Mouse (Mus musculus) myocyte (in vitro differentiated cells): ENCODE data around the gene Sacs. TPM values are rescaled to one million over a fixed set of nuclear protein-coding genes. Genes with fewer than 3 reads are reported as not detected.
A peak's percentile ranks its signal among the peaks of the same experiment; 100 is the strongest.

Experiments
- H3K27me3 ChIP-seq: one replicate; pipeline ENCODE4 v1.6.1; 2011; ENCODE audit not compliant: control insufficient read depth, insufficient read depth, insufficient read length
- H3K36me3 ChIP-seq: one replicate; pipeline ENCODE4 v1.6.1; 2011; ENCODE audit not compliant: control insufficient read depth, insufficient read depth
- H3K4me2 ChIP-seq: one replicate; pipeline ENCODE4 v1.6.1; 2011; ENCODE audit warnings: low read depth, control low read depth
- H3K4me3 ChIP-seq: one replicate; pipeline ENCODE4 v1.5.1; 2011; ENCODE audit warnings: mild to moderate bottlenecking, control low read depth, moderate library complexity
- H3K79me2 ChIP-seq: one replicate; pipeline ENCODE4 v1.6.1; 2011; ENCODE audit not compliant: control insufficient read depth, insufficient read depth
- H3ac ChIP-seq: one replicate; pipeline ENCODE4 v1.6.1; 2011; ENCODE audit not compliant: control insufficient read depth, insufficient read length
- CEBPB ChIP-seq: IDR thresholded peaks from 2 replicates; pipeline ENCODE4 v1.6.1; 2011; ENCODE audit warnings: mild to moderate bottlenecking, moderate library complexity; ENCODE audit not compliant: poor library complexity, insufficient read depth, severe bottlenecking
- E2F4 ChIP-seq: IDR thresholded peaks from one replicate; pipeline ENCODE4 v1.6.1; 2011; ENCODE audit warnings: mild to moderate bottlenecking, control low read depth, moderate library complexity; ENCODE audit not compliant: insufficient read depth
- MAX ChIP-seq: IDR thresholded peaks from one replicate; pipeline ENCODE4 v1.6.1; 2011; ENCODE audit warnings: low read depth, mild to moderate bottlenecking, control low read depth
- MYOD1 ChIP-seq, 3 experiments: IDR thresholded peaks; one replicate each; pipeline ENCODE4 v1.6.1; 2011; ENCODE audit warnings: control low read depth in 2 of 3, low read depth in 2 of 3, mild to moderate bottlenecking in 2 of 3, moderate library complexity in 1 of 3; ENCODE audit not compliant: insufficient read length in 2 of 3, control insufficient read depth in 1 of 3
- MYOG ChIP-seq, 3 experiments: IDR thresholded peaks; one replicate each; pipeline ENCODE4 v1.6.1; 2011; ENCODE audit warnings: control low read depth in 2 of 3, low read depth in 2 of 3, mild to moderate bottlenecking in 2 of 3; ENCODE audit not compliant: insufficient read length in 2 of 3, control insufficient read depth in 1 of 3, insufficient read depth in 1 of 3
- POLR2A ChIP-seq: IDR thresholded peaks from one replicate; pipeline ENCODE4 v1.6.1; 2011; ENCODE audit warnings: low read depth, mild to moderate bottlenecking, control low read depth, moderate library complexity; ENCODE audit not compliant: insufficient read length
- POLR2AphosphoS2 ChIP-seq: IDR thresholded peaks from one replicate; pipeline ENCODE4 v1.6.1; 2011; ENCODE audit warnings: low read depth, control low read depth; ENCODE audit not compliant: insufficient read length
- REST ChIP-seq: IDR thresholded peaks from one replicate; pipeline ENCODE4 v1.6.1; 2011; ENCODE audit warnings: mild to moderate bottlenecking, control low read depth, moderate library complexity; ENCODE audit not compliant: insufficient read depth, insufficient read length
- SRF ChIP-seq: IDR thresholded peaks from one replicate; pipeline ENCODE4 v1.6.1; 2011; ENCODE audit warnings: low read depth; ENCODE audit not compliant: control insufficient read depth, insufficient read length
- TCF12 ChIP-seq: IDR thresholded peaks from one replicate; pipeline ENCODE4 v1.6.1; 2011; ENCODE audit warnings: mild to moderate bottlenecking, control low read depth; ENCODE audit not compliant: poor library complexity, insufficient read depth, severe bottlenecking
- TCF3 ChIP-seq: IDR thresholded peaks from one replicate; pipeline ENCODE4 v1.6.1; 2011; ENCODE audit warnings: low read depth, control low read depth; ENCODE audit not compliant: insufficient read length
- USF1 ChIP-seq: IDR thresholded peaks from one replicate; pipeline ENCODE4 v1.6.1; 2011; ENCODE audit warnings: low read depth, mild to moderate bottlenecking, control low read depth, moderate library complexity
- polyA plus RNA-seq: library from polyadenylated mRNA; unstranded; fragments of >200 nt; fragmentation: generic; extraction: Trizol; gene quantifications from one replicate; pipeline ENCODE4 v1.2.1, GENCODE M21; 2012; ENCODE audit warnings: missing spikeins

Gene Sacs
- 1.6 TPM for polyA plus RNA-seq

DNA sequence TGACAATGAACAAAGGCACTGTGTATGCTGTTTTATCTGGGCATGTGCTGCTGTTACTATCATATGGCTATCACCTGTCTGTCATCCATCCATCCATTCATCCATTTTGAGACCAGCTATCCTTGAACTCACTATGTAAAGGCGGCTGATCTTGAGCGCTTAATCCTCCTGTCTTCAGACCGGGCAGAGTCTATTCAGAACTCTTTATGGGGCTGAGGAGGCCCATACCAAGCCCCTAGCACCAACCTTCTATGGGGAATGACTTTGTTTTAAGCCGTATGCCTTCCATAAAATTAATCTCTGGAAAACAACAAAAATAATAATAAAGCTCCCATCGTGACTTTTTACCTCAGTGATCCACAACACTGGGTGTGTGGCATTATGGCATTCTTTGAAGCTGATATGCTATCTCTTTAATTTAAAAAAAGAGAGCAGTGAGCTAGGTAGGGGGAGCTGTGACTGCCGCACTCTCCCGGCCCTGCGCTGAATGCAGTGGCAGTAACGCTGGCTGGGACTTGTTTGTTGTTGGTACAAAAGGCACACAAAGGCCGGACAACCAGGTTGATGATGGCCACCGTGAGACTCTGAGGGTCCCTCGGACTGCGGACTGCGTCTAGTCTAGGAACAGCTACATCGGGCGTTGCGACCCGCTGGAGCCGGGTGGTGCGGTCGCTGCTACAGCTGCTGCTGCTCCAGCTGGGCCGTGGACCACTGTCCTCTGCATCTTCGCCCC lies at the start of gene Sacs:
Gene Sacs (plus strand): TSS at position 464 of the 733 bp plus-strand sequence.
- no peak within 1 kb of the TSS for H3ac ChIP-seq
- H3K27me3 ChIP-seq, result no peaks in the 10 kb centered on the region
- no peak within 1 kb of the TSS for H3K4me2 ChIP-seq
- no peaks in the 10 kb centered on the region for H3K79me2 ChIP-seq
- no peak within 1 kb of the TSS for H3K4me3 ChIP-seq
- no peaks in the 10 kb centered on the region for H3K36me3 ChIP-seq
- TF ChIP-seq TCF3, result no peak
- no peak for TF ChIP-seq CEBPB
- no peak for TF ChIP-seq MAX
- no peak for TF ChIP-seq MYOG (IDR thresholded peaks at IDR 0.05; ENCODE audit: control insufficient read depth in 1 of 3, insufficient read depth in 1 of 3, insufficient read length in 2 of 3, low read depth in 2 of 3)
- no peak for TF ChIP-seq POLR2AphosphoS2
- TF ChIP-seq REST, result no peak
- TF ChIP-seq TCF12, result no peak
- no peak for TF ChIP-seq POLR2A
- TF ChIP-seq MYOD1 (IDR thresholded peaks at IDR 0.05; ENCODE audit: control insufficient read depth in 1 of 3, insufficient read length in 2 of 3, low read depth in 2 of 3), result no peak
- no peak for TF ChIP-seq E2F4
- TF ChIP-seq USF1, result no peak
- no peak for TF ChIP-seq SRF

DNA sequence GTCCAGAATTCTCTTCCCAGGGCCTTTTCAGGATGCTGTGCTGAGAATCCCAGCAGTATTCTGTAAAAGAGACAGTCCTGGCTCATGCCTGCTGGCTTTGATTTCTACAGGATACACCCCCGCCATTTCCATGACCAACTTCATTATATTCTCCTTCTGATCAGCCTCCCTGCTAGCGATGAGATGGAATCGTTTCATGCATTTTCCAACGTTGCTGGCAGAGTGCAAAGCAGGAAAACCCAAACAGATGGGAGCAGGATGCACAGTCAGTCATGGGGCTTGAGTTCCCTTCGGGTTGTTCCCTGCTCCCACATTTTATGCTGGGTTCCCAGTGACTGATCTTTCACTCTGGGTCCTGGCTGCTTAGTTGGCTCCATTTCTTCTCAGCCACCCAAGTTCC lies 47.3 kb upstream of the Sacs start:
- Histone ChIP-seq H3ac (no peak overlapping the region), H3K36me3 (no peaks in the 10 kb centered on the region), H3K4me2 (no peak overlapping the region), H3K27me3 (peaks cover 23% of the 10 kb centered on the region), H3K79me2 (no peaks in the 10 kb centered on the region), H3K4me3 (no peak overlapping the region)
- TF ChIP-seq CEBPB, result no peak
- no peak for TF ChIP-seq MYOG (IDR thresholded peaks at IDR 0.05; ENCODE audit: control insufficient read depth in 1 of 3, insufficient read depth in 1 of 3, insufficient read length in 2 of 3, low read depth in 2 of 3)
- TF ChIP-seq MYOD1 (IDR thresholded peaks at IDR 0.05; ENCODE audit: control insufficient read depth in 1 of 3, insufficient read length in 2 of 3, low read depth in 2 of 3), result no peak
- no peak for TF ChIP-seq SRF
- TF ChIP-seq TCF12, result no peak
- TF ChIP-seq USF1, result no peak
- no peak for TF ChIP-seq TCF3

DNA sequence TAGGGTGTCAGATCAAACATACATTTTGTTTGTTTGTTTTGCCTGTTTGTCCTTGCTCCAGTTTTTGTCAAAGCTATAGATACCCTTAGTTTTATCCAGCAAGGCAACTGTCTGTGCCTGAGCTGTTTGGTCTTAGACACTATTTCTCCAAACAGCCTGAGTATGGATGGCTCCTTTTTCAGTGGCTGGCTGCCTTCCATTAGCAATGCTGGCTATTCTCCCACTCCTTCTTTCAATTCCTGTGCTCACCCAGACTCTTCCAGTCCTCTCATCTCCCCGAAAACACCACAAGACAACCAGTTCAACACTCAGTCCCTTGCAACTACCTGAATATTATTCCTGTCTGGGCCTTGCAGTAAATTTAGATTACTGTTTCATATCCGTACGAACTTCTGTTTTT lies 46.2 kb upstream of the Sacs start:
- Histone ChIP-seq H3K4me2 (no peak overlapping the region), H3K36me3 (no peaks in the 10 kb centered on the region), H3K27me3 (peaks cover 23% of the 10 kb centered on the region), H3K79me2 (no peaks in the 10 kb centered on the region), H3K4me3 (no peak overlapping the region), H3ac (no peak overlapping the region)
- TF ChIP-seq POLR2A, result no peak
- no peak for TF ChIP-seq MAX

DNA sequence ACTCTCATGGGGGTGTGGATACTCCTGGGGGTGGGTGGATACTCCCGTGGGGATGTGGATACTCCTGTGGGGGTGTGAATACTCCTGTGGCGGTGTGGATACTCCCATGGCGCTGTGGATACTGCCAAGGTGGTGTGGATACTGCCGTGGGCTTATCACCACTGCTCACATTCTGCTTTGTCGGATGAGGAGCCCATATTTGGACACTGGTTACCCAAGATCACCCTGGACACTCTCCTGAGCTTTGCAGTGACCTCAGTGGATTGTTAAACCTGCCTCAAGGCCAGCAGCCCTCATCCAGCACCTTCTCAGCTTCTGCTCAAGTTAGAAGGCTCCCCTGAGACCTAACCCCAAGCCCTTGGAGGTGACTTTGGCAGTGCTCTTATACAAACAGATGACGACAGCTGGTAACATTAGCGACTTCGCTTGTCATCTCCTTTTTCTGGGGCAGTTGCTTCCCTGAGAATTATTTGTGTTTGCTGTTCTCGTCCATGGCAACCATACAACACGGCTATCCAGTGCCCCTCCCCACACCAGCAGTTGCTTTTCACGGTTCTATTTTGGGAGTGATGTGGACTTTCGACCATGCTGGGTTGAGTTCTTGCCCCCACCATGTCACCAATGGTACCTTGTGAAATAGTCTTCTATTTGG lies 40.2 kb upstream of the Sacs start:
- no peaks in the 10 kb centered on the region for H3K79me2 ChIP-seq
- TF ChIP-seq SRF, result peak; percentile 71
- no peak for TF ChIP-seq E2F4
- H3K4me2 ChIP-seq, result peak overlapping the region; percentile 13
- H3K27me3 ChIP-seq, result peaks cover 14% of the 10 kb centered on the region
- no peak overlapping the region for H3K4me3 ChIP-seq
- no peak overlapping the region for H3ac ChIP-seq
- H3K36me3 ChIP-seq, result no peaks in the 10 kb centered on the region

DNA sequence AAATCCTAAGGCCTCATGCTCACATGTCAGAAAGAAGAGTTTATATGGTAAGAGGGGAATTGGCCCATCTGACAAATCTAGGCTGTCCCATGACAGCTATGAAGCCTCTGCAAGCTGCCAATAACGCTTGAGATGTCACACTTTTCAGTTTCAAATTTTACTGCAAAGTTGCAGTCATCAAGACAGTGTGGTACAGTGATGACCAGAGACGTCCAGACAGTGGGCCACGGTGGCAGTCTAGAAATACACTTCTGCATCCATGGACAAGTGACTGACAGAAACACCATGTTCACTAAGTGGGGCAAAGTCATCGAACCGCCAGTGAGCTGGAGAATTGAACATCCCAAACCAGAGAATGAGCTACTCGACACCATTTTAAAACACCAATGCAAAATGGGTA lies 37.5 kb upstream of the Sacs start:
- no peaks in the 10 kb centered on the region for H3K36me3 ChIP-seq
- H3K4me2 ChIP-seq, result no peak overlapping the region
- no peak overlapping the region for H3ac ChIP-seq
- no peak overlapping the region for H3K4me3 ChIP-seq
- peaks cover 24% of the 10 kb centered on the region for H3K27me3 ChIP-seq
- H3K79me2 ChIP-seq, result no peaks in the 10 kb centered on the region
- no peak for TF ChIP-seq E2F4
- TF ChIP-seq POLR2AphosphoS2, result no peak
- TF ChIP-seq MYOG (IDR thresholded peaks at IDR 0.05; ENCODE audit: control insufficient read depth in 1 of 3, insufficient read depth in 1 of 3, insufficient read length in 2 of 3, low read depth in 2 of 3), result no peak
- no peak for TF ChIP-seq USF1
- no peak for TF ChIP-seq SRF
- no peak for TF ChIP-seq MAX
- no peak for TF ChIP-seq MYOD1 (IDR thresholded peaks at IDR 0.05; ENCODE audit: control insufficient read depth in 1 of 3, insufficient read length in 2 of 3, low read depth in 2 of 3)
- no peak for TF ChIP-seq POLR2A
- no peak for TF ChIP-seq TCF3
- TF ChIP-seq REST, result no peak
- no peak for TF ChIP-seq CEBPB
- TF ChIP-seq TCF12, result no peak
